Mouse (Mus musculus) stomach, embryonic 15.5 days (tissue): Measurements from ENCODE around the gene Ube2q2. TPM values are rescaled to one million over a fixed set of nuclear protein-coding genes. Genes with fewer than 3 reads are reported as not detected.
A peak's percentile ranks its signal among the peaks of the same experiment; 100 is the strongest.
"Not testable (repeated sequence)": the region's sequence is repeated elsewhere in the genome, so short reads cannot be mapped to it uniquely, and the experiment has no call there.

ENCODE experiments used
- ATAC-seq: fragments of 200-750 bp; cut with Nextera tagmentation; 2 replicates; pipeline ENCODE4 v1.8.0; 2017; ENCODE audit warnings: low read depth, moderate number of reproducible peaks, moderate TSS enrichment; ENCODE audit not compliant: insufficient read depth, low FRiP score
- H3K27ac ChIP-seq: fragments of 300-500 bp; sonication (generic); 2 replicates; pipeline ENCODE4 v1.5.1; 2015; ENCODE audit warnings: mild to moderate bottlenecking, inconsistent platforms
- H3K27me3 ChIP-seq: fragments of 300-500 bp; sonication (generic); replicated peaks from 2 replicates; pipeline ENCODE4 v1.6.1; 2015; ENCODE audit warnings: inconsistent platforms
- H3K36me3 ChIP-seq: fragments of 300-500 bp; sonication (generic); 2 replicates; pipeline ENCODE4 v1.6.1; 2015; ENCODE audit warnings: inconsistent platforms
- H3K4me1 ChIP-seq: fragments of 300-500 bp; sonication (generic); 2 replicates; pipeline ENCODE4 v1.6.1; 2015; ENCODE audit warnings: inconsistent platforms
- H3K4me2 ChIP-seq: fragments of 300-500 bp; sonication (generic); 2 replicates; pipeline ENCODE4 v1.6.1; 2015; ENCODE audit warnings: mild to moderate bottlenecking, inconsistent platforms
- H3K4me3 ChIP-seq: fragments of 300-500 bp; sonication (generic); replicated peaks from 2 replicates; pipeline ENCODE4 v1.5.1; 2015; ENCODE audit warnings: inconsistent platforms
- H3K9ac ChIP-seq: fragments of 300-500 bp; sonication (generic); 2 replicates; pipeline ENCODE4 v1.6.1; 2015; ENCODE audit warnings: inconsistent platforms
- H3K9me3 ChIP-seq: fragments of 300-500 bp; sonication (generic); 2 replicates; pipeline ENCODE4 v1.6.1; 2016; ENCODE audit warnings: inconsistent platforms
- WGBS: fragments of 180-500 bp; shearing (Covaris S2); methylation state at CpG from one replicate; pipeline ENCODE4 v1.1.7; 2015; 5-methylcytosine and 5-hydroxymethylcytosine counted together
- polyA plus RNA-seq: library from polyadenylated mRNA; unstranded; fragments of >200 nt; fragmentation: Nextera tagmentation; extraction: Ambion mirVana; gene quantifications from 2 replicates; pipeline ENCODE4 v1.2.1, GENCODE M21; 2015

Ube2q2 gene
- polyA plus RNA-seq, 1 experiment from 2014 or later: 31.1 TPM

DNA sequence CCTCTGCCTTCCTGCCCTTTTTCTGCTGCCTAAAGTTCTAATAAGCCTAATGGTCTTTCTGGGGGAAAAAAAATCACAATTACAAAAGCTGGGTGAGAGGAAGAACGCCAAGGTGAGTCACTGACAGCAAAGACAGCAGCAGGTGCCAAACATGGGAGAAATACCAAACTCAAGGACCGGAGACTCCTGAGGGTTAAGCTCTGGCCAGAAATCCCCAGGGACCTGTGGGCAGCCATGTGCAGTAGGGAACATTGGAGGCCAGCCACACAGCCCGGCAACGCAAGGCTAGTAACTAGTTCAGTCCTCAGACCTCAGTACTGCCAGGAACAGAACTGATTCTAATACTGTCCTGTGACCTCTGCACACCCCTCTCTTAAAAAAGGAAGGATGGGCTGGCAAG, 79.5 kb downstream of the Ube2q2 start:
- no peaks in the 10 kb centered on the region for H3K27me3 ChIP-seq
- 86% methylated on average over 4 of the region's 4 CpGs for WGBS
- no peak overlapping the region for H3K4me2 ChIP-seq
- no peaks in the 10 kb centered on the region for H3K4me1 ChIP-seq
- no peak for ATAC-seq
- H3K4me3 ChIP-seq: no peak overlapping the region
- H3K9me3 ChIP-seq: no peaks in the 10 kb centered on the region
- H3K36me3 ChIP-seq: 0 out of 2 replicates have a peak, but pooled peaks cover 6% of the 10 kb centered on the region
- H3K9ac ChIP-seq: no peak overlapping the region
- no peak overlapping the region for H3K27ac ChIP-seq

GRCm38 (mm10) chr9:55229010-55229409, 80.4 kb downstream of the Ube2q2 start:
- Histone ChIP-seq H3K27me3 (no peaks in the 10 kb centered on the region), H3K9me3 (no peaks in the 10 kb centered on the region), H3K4me3 (no peak overlapping the region), H3K36me3 (0 out of 2 replicates have a peak, but pooled peaks cover 4% of the 10 kb centered on the region), H3K4me2 (no peak overlapping the region), H3K27ac (no peak overlapping the region), H3K9ac (no peak overlapping the region), H3K4me1 (no peaks in the 10 kb centered on the region)
- no peak for ATAC-seq
- 50% methylated on average over 10 of the region's 10 CpGs for WGBS

DNA sequence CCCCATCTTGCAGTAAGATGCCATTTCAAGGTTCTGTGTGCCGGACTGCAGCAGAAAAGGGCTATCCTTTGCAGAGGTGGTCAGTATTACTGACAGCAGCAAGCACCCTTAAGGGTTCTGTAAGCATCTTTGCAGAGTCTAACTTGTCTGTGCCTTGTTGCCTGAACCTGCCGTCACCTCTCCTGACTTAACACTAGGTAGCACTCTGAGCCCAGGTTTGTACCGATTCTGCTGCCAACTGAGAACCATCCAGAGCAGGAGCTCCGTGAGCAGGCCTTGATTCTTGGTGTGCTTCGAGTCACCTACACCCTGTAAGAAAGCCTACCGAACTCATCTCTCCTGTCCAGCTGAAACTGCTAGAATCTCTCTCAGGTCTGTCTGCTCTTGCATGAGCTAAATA, 82.9 kb downstream of the Ube2q2 start:
- no peaks in the 10 kb centered on the region for H3K9me3 ChIP-seq
- H3K4me2 ChIP-seq: no peak overlapping the region
- ATAC-seq: no peak
- WGBS: 58% methylated on average over 6 of the region's 6 CpGs
- no peak overlapping the region for H3K4me3 ChIP-seq
- no peaks in the 10 kb centered on the region for H3K4me1 ChIP-seq
- no peaks in the 10 kb centered on the region for H3K27me3 ChIP-seq
- H3K36me3 ChIP-seq: no peaks in the 10 kb centered on the region
- no peak overlapping the region for H3K9ac ChIP-seq
- no peak overlapping the region for H3K27ac ChIP-seq

DNA sequence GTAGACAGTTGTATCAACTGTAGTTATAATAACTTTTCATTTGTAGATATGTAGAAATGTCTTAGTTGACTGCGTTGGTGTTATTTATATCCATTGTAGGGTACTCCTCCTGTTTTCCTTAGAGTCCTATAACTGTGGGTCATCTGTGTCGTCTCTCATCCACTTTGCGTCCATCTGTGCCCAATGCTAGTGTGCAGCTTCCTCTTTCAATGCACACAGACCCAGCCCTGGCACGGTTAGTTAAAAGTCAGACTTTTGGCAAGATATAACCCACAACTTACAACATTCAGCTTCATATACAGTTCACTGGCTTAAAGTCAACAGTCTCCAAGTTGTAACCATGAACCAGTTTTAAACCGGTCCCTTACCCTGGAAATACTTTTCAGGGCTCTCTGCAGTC, 83.5 kb downstream of the Ube2q2 start:
- H3K27me3 ChIP-seq: no peaks in the 10 kb centered on the region
- no peaks in the 10 kb centered on the region for H3K36me3 ChIP-seq
- H3K27ac ChIP-seq: no peak overlapping the region
- H3K4me1 ChIP-seq: no peaks in the 10 kb centered on the region
- H3K9ac ChIP-seq: no peak overlapping the region
- H3K4me2 ChIP-seq: no peak overlapping the region
- H3K4me3 ChIP-seq: no peak overlapping the region
- H3K9me3 ChIP-seq: no peaks in the 10 kb centered on the region
- ATAC-seq: no peak
- WGBS: 89% methylated on average over 5 of the region's 5 CpGs

DNA sequence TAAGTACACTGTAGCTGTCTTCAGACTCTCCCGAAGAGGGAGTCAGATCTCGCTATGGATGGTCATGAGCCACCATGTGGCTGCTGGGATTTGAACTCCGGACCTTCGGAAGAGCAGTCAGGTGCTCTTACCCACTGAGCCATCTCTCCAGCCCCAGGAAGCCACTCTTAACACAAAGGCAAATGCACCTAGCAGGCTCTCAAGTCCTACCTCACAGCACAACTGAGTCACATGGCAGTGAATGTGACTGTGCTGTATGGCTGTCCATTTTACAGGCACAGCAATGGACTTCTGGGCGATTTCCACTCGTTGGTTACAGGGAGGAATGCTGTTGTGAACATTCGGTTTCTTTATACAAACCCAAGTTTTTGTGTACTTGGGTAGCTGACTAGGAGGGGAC, 83.9 kb downstream of the Ube2q2 start:
- no peaks in the 10 kb centered on the region for H3K9me3 ChIP-seq
- ATAC-seq: no peak
- H3K27ac ChIP-seq: no peak overlapping the region
- H3K4me1 ChIP-seq: no peaks in the 10 kb centered on the region
- WGBS: 82% methylated on average over 7 of the region's 7 CpGs
- no peaks in the 10 kb centered on the region for H3K27me3 ChIP-seq
- no peak overlapping the region for H3K4me2 ChIP-seq
- H3K9ac ChIP-seq: no peak overlapping the region
- H3K36me3 ChIP-seq: no peaks in the 10 kb centered on the region
- no peak overlapping the region for H3K4me3 ChIP-seq

- not testable (repeated sequence) for H3K27me3 ChIP-seq, H3K4me3 ChIP-seq, H3K4me1 ChIP-seq, H3K36me3 ChIP-seq, ATAC-seq, H3K27ac ChIP-seq, H3K9ac ChIP-seq, H3K9me3 ChIP-seq, H3K4me2 ChIP-seq
- 54% methylated on average over 11 of the region's 11 CpGs for WGBS
Observed at GRCm38 (mm10) chr9:55233076-55233475, 84.4 kb downstream of the Ube2q2 start.

DNA sequence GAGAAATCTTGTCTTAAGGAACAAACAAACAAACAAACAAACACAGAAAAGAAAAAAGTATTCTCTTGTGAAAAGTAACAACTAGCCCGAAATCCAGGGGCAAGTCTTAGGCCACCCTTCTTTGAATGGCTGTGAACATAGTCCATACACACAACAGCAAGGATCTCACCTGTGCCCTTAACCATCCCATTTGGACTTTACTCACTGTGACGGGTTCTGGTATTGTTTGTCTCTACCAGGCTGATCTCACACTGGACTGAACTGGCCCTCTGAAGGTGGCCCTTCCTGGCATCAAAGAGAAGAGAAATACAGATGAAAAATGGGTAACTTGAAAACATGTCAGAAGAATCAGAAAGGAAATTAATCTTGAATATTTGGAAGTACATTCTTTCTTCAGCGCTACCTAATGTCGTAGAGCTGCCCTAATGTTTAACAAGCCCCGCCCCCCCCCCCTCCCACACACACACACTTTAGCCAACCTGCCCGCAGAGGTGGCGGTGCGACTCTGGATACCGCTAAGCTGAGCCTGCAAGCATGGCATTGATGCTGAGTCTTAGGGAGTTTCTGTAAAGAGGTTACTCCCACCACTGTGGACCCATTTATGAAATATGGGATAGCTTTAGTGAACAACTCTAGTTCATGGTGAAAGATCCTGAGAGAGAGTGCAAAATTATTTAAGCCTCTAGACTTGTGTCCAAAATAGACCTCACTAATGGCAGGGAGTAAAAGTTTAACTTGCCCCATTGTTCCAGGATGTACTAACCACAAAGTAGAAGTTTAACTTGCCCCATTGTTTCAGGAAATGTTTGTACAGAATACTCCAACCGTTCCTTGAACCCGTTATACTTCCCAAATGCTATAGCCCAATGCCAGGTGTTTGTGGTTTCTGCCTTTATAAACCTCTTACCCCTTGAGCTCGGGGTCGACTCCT, 87.8 kb downstream of the Ube2q2 start:
- no peaks in the 10 kb centered on the region for H3K4me1 ChIP-seq
- H3K9ac ChIP-seq: no peak overlapping the region
- no peak overlapping the region for H3K27ac ChIP-seq
- H3K9me3 ChIP-seq: no peaks in the 10 kb centered on the region
- no peak overlapping the region for H3K4me3 ChIP-seq
- no peak overlapping the region for H3K4me2 ChIP-seq
- no peaks in the 10 kb centered on the region for H3K36me3 ChIP-seq
- ATAC-seq: no peak
- no peaks in the 10 kb centered on the region for H3K27me3 ChIP-seq
- WGBS: 61% methylated on average over 13 of the region's 13 CpGs

DNA sequence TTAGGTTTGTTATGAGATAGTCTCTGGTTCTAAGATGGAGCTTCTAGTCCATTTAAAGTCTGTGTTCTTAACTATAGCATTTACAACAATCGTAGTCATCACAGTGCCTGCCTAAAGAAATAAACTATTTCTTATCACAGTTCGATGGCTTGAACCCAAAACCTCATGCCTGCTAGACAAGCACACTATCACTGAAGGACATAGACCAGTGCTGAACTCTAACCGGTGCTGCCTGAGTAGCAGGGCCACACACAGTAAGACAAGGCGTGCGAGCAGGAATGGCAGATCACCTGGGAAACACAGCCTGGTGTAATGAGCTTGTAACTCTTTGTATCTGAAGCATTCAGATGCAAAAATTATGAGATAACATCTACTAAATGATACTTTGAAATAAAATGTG, 92.2 kb downstream of the Ube2q2 start:
- Histone ChIP-seq H3K27ac (no peak overlapping the region), H3K9me3 (no peaks in the 10 kb centered on the region), H3K4me2 (no peak overlapping the region), H3K36me3 (no peaks in the 10 kb centered on the region), H3K27me3 (no peaks in the 10 kb centered on the region), H3K9ac (no peak overlapping the region), H3K4me1 (no peaks in the 10 kb centered on the region), H3K4me3 (no peak overlapping the region)
- WGBS: 82% methylated on average over 5 of the region's 5 CpGs
- ATAC-seq: no peak

- ATAC-seq: no peak
- 43% methylated on average over 24 of the region's 24 CpGs for WGBS
- no peak overlapping the region for H3K27ac ChIP-seq
Observed at GRCm38 (mm10) chr9:55241863-55242685, 93.4 kb downstream of the Ube2q2 start.

GRCm38 (mm10) chr9:55243280-55243679, 94.6 kb downstream of the Ube2q2 start:
- Histone ChIP-seq H3K9me3 (no peaks in the 10 kb centered on the region), H3K4me2 (no peak overlapping the region), H3K9ac (no peak overlapping the region), H3K36me3 (no peaks in the 10 kb centered on the region), H3K4me1 (no peaks in the 10 kb centered on the region), H3K27ac (no peak overlapping the region), H3K4me3 (no peak overlapping the region), H3K27me3 (no peaks in the 10 kb centered on the region)
- no peak for ATAC-seq
- 73% methylated on average over 3 of the region's 3 CpGs for WGBS

More at GRCm38 (mm10) chr9:55241863-55242685, 93.4 kb downstream of the Ube2q2 start:
- H3K4me1 ChIP-seq: no peaks in the 10 kb centered on the region
- no peaks in the 10 kb centered on the region for H3K27me3 ChIP-seq
- peak overlapping the region; percentile 43 for H3K4me2 ChIP-seq
- H3K9me3 ChIP-seq: no peaks in the 10 kb centered on the region
- peak overlapping the region; percentile 25 for H3K4me3 ChIP-seq
- no peaks in the 10 kb centered on the region for H3K36me3 ChIP-seq
- H3K9ac ChIP-seq: no peak overlapping the region

- 74% methylated on average over 3 of the region's 3 CpGs for WGBS
- H3K9me3 ChIP-seq: no peaks in the 10 kb centered on the region
- H3K4me3 ChIP-seq: no peak overlapping the region
- no peaks in the 10 kb centered on the region for H3K36me3 ChIP-seq
- H3K4me1 ChIP-seq: no peaks in the 10 kb centered on the region
- H3K4me2 ChIP-seq: no peak overlapping the region
- ATAC-seq: no peak
- H3K9ac ChIP-seq: no peak overlapping the region
- no peak overlapping the region for H3K27ac ChIP-seq
- H3K27me3 ChIP-seq: no peaks in the 10 kb centered on the region
Observed at GRCm38 (mm10) chr9:55244079-55244478, 95.4 kb downstream of the Ube2q2 start.
